ENCODE assay signal across 8 mouse cellular contexts in the genomic region with DNA sequence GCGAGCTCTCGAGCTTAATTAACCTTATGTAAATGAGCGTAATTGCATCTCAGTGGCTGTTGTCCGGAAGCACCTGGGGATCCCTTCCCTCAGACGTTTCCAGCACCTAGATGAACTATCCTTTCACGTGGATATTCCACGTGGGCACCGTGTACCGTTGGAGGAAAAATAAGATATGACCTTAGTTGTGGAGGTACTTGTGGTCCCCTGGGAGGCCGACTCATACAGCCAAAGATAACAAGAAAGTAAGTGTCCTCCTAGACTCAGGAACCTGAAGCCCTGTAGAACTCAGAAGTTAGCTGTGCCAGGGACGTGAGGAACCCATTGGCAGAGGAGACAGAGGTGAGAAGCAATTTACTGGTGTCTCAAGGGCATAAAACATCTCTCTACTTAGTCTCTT. TPM values are rescaled to one million over a fixed set of nuclear protein-coding genes. Genes with fewer than 3 reads are reported as not detected.
DNase-seq lines count a peak whose midpoint lies in the region; ATAC-seq lines count a peak whose summit lies in the region.

No protein-coding gene starts in this region.

- peak overlapping the region; percentile 21 for H3K4me3 ChIP-seq in forebrain, embryonic 14.5 days (ENCODE audit: low read depth, low read length)
- no peak overlapping the region for H3K4me3 ChIP-seq in liver, embryonic 15.5 days (replicated peaks)

- no peak overlapping the region for H3K9ac ChIP-seq in forebrain, embryonic 14.5 days (ENCODE audit: low read length)
- H3K9ac ChIP-seq in liver, embryonic 15.5 days, result no peak overlapping the region

- H3K36me3 ChIP-seq in forebrain, embryonic 14.5 days (ENCODE audit: control insufficient read depth, insufficient read depth, low read length), result no peaks in the 10 kb centered on the region
- no peaks in the 10 kb centered on the region for H3K36me3 ChIP-seq in liver, embryonic 15.5 days (replicated peaks)

- H3K4me2 ChIP-seq in forebrain, embryonic 14.5 days (ENCODE audit: low read length), result peak overlapping the region; percentile 50
- peak overlapping the region; percentile 27 for H3K4me2 ChIP-seq in liver, embryonic 15.5 days

- H3K27me3 ChIP-seq in forebrain, embryonic 14.5 days (replicated peaks; ENCODE audit: control insufficient read depth, insufficient read depth, low read length), result peaks cover 60% of the 10 kb centered on the region
- peaks cover 98% of the 10 kb centered on the region for H3K27me3 ChIP-seq in liver, embryonic 15.5 days

- WGBS in forebrain, embryonic 14.5 days, result 2% methylated on average over 11 of the region's 11 CpGs
- 5% methylated on average over 11 of the region's 11 CpGs for WGBS in liver, embryonic 15.5 days (ENCODE audit: insufficient replicate concordance)

- no peak for ATAC-seq in forebrain, embryonic 14.5 days
- no peak for ATAC-seq in liver, embryonic 15.5 days (ENCODE audit: insufficient read depth)

- peak; percentile 42 for DNase-seq in cerebellum, adult 9-11 months
- DNase-seq in cerebellum, postnatal 4 days (ENCODE audit: low spot score in 2 of 2), result no peak
- peak; percentile 39 for DNase-seq in 3T3-L1 (ENCODE audit: low read depth, low spot score)
- DNase-seq in forebrain, embryonic 14.5 days (ENCODE audit: low spot score), result peak; percentile 3
- DNase-seq in layer of hippocampus, postnatal 36 days, result no peak
- no peak for DNase-seq in left cerebral cortex, postnatal 25 days (ENCODE audit: low spot score in 2 of 2)
- DNase-seq in spleen, postnatal 14 days (ENCODE audit: low spot score in 2 of 2), result no peak

- peaks cover 14% of the 10 kb centered on the region for H3K4me1 ChIP-seq in forebrain, embryonic 14.5 days (ENCODE audit: control insufficient read depth, insufficient read depth, low read length)
- H3K4me1 ChIP-seq in liver, embryonic 15.5 days (replicated peaks), result peaks cover 21% of the 10 kb centered on the region

- H3K27ac ChIP-seq in forebrain, embryonic 14.5 days (ENCODE audit: low read depth, low read length), result no peak overlapping the region
- no peak overlapping the region for H3K27ac ChIP-seq in liver, embryonic 15.5 days (replicated peaks)

- intact Hi-C loops in left cerebral cortex, postnatal 25 days (cut with DNase I), result loop anchor here (2.0 to 10.0 kb wide), 3 partner anchors 619 to 851 kb away; a partner anchor contains a TSS

- H3K9me3 ChIP-seq in forebrain, embryonic 14.5 days (replicated peaks; ENCODE audit: control insufficient read depth, low read length), result no peaks in the 10 kb centered on the region
- H3K9me3 ChIP-seq in liver, embryonic 15.5 days (replicated peaks), result no peaks in the 10 kb centered on the region

RNA-seq across cellular contexts. Expression of a gene that starts 13.4 kb away (rescaled TPM):
- polyA plus RNA-seq in forebrain, embryonic 14.5 days (2014; fragmentation: Nextera tagmentation; extraction: Ambion mirVana), result 0.27 and 0.30 TPM in 2 replicates
- polyA plus RNA-seq in liver, embryonic 15.5 days (2015; fragmentation: Nextera tagmentation; extraction: Ambion mirVana), result not detected in 2 replicates
- under 1 TPM; 0.10 to 0.15 TPM for total RNA-seq in layer of hippocampus, postnatal 36 days (2021)
- total RNA-seq in left cerebral cortex, postnatal 25 days (2021), result under 1 TPM; 0.09 to 0.11 TPM

Comparison
In these comparisons a context has a peak if more than half of its experiments do, and no peak if none do; other contexts are left out.
1. DNase-seq: peak in cerebellum, adult 9-11 months (single experiment), 3T3-L1 (single experiment) and forebrain, embryonic 14.5 days (single experiment); none in cerebellum, postnatal 4 days (0 of 2), layer of hippocampus, postnatal 36 days (0 of 2), left cerebral cortex, postnatal 25 days (0 of 2) and spleen, postnatal 14 days (0 of 2).